Mouse (Mus musculus): ENCODE results near the gene Rnh1. TPM values are rescaled to one million over a fixed set of nuclear protein-coding genes. Genes with fewer than 3 reads are reported as not detected.

Rnh1 gene
- total and polyA plus RNA-seq, 2 experiments from 2014 or later = 44.2 to 47.1 TPM

DNA sequence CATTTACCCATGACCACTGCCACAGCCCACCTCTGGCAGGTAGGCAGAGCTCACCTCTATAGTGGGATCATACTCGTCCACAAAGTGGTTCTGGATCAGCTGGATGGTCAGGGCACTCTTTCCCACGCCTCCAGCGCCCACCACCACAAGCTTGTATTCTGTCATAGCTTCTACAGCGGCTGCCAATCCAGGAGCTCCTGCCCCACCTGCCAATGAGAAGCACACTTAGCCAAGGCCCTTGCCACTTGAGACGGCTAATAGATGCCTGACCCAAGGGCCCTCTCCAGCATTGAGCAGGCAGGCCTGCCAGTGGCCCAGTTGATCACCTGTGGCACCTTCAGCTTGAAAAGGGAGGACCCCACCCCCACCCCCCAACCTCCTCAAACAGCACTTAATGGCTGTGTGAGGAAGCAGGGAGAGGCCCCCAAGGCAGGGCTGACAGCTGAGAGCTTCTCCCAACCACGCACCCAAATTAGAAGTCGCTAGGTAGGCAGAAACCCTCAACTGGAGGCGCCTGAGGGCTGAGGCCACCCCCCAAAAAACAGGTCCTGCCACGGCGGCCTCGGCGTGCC, 20.2 kb upstream of the Rnh1 start:
- H3K9ac ChIP-seq (replicated peaks; ENCODE audit: low read length, poor library complexity, severe bottlenecking) = peak overlapping the region; percentile 94
- ATAC-seq (ENCODE audit: low FRiP score) = no peak
- H3K27ac ChIP-seq (ENCODE audit: low read depth, low read length) = peak overlapping the region; percentile 85
- H3K4me3 ChIP-seq (ENCODE audit: low read depth, low read length) = peak overlapping the region; percentile 96
- WGBS = 26% methylated on average over 12 of the region's 12 CpGs
- H3K4me1 ChIP-seq (ENCODE audit: insufficient read depth, low read length) = peaks cover 8% of the 10 kb centered on the region; the same call in 1 of the 2 replicates
- H3K9me3 ChIP-seq (ENCODE audit: low read length) = no peaks in the 10 kb centered on the region
- peaks cover 33% of the 10 kb centered on the region for H3K36me3 ChIP-seq (ENCODE audit: insufficient read depth, low read length)
- no peak for DNase-seq (ENCODE audit: low spot score)
- no peak for TF ChIP-seq CTCF (IDR thresholded peaks at IDR 0.05)
- H3K4me2 ChIP-seq (ENCODE audit: low read depth, low read length, poor library complexity, severe bottlenecking) = peak overlapping the region; percentile 65
- H3K27me3 ChIP-seq (ENCODE audit: insufficient read depth, low read length) = no peaks in the 10 kb centered on the region

DNA sequence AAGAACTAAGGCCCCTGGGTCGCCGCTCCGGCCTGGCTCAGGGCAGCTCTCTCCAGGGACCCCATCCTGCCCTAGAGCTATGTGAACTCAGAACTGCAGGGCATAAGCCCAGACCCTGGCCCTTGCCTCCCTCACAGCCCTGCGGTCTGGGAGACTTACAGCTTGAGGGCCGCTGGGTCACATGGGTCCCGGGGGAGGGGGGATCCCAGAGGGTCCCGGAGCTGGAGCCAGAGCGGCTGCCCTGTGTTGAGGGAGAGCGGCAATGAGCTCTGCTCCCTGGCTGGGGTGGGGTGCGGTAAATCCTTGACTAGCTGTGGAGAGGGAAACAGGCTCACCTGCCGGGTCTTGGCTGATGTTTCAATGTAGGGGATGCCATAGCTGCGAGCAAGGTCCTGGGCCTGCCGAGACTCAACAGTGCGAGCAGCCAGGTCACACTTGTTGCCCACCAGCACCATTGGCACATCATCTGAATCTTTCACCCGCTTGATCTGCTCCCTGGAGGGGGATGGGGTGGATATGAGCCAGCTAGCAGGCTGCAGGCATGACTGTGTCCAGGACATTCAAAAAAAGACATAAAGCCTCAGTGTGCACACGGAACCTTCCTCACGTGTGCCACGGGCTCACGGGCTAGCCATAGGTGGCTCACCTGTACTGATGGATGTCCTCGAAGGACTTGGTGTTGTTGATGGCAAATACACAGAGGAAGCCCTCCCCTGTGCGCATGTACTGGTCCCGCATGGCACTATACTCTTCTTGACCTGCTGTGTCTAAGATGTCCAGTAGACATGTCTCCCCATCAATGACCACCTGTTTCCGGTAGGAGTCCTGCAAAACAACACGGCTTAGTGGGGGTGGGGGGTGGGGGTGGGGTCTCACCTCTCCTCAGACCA, 19.4 kb upstream of the Rnh1 start:
- Histone ChIP-seq H3K27me3 (ENCODE audit: insufficient read depth, low read length) (no peaks in the 10 kb centered on the region), H3K9me3 (ENCODE audit: low read length) (no peaks in the 10 kb centered on the region), H3K27ac (ENCODE audit: low read depth, low read length) (no peak overlapping the region), H3K4me3 (ENCODE audit: low read depth, low read length) (no peak overlapping the region; the same call in 1 of the 2 replicates), H3K4me1 (ENCODE audit: insufficient read depth, low read length) (peaks cover 8% of the 10 kb centered on the region; the same call in 1 of the 2 replicates), H3K9ac (replicated peaks; ENCODE audit: low read length, poor library complexity, severe bottlenecking) (peak overlapping the region; percentile 94; the same call in 1 of the 2 replicates), H3K36me3 (ENCODE audit: insufficient read depth, low read length) (peaks cover 33% of the 10 kb centered on the region), H3K4me2 (ENCODE audit: low read depth, low read length, poor library complexity, severe bottlenecking) (peak overlapping the region; percentile 65)
- no peak for TF ChIP-seq CTCF (IDR thresholded peaks at IDR 0.05)
- DNase-seq (ENCODE audit: low spot score) = no peak
- no peak for ATAC-seq (ENCODE audit: low FRiP score)
- WGBS = 88% methylated on average over 24 of the region's 24 CpGs

DNA sequence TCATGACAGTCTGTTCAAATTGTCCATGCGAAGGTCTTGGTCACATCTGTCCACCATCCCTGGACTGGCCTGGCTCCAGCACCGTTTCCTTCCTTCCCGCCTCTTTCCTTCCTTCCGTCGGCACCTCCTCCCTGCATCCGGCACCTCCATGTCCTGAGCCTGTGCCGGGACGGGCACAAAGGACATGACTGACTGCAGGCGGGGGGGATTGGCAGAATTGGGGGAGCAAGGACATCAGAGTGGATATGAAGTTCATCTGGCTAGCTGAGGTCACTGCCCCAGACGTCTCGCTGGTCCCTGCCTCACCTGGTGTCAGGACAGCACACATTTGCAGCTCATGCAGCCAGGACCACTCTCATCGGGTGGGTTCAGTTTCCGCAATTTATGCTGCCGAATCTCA, 18.4 kb upstream of the Rnh1 start:
- H3K36me3 ChIP-seq (ENCODE audit: insufficient read depth, low read length) = peaks cover 33% of the 10 kb centered on the region
- H3K4me3 ChIP-seq (ENCODE audit: low read depth, low read length) = no peak overlapping the region
- no peak for ATAC-seq (ENCODE audit: low FRiP score)
- H3K9me3 ChIP-seq (ENCODE audit: low read length) = no peaks in the 10 kb centered on the region
- no peak for TF ChIP-seq CTCF (IDR thresholded peaks at IDR 0.05)
- H3K27ac ChIP-seq (ENCODE audit: low read depth, low read length) = no peak overlapping the region
- no peak for DNase-seq (ENCODE audit: low spot score)
- H3K4me2 ChIP-seq (ENCODE audit: low read depth, low read length, poor library complexity, severe bottlenecking) = no peak overlapping the region
- peaks cover 8% of the 10 kb centered on the region; the same call in 1 of the 2 replicates for H3K4me1 ChIP-seq (ENCODE audit: insufficient read depth, low read length)
- WGBS = 91% methylated on average over 12 of the region's 14 CpGs
- H3K9ac ChIP-seq (replicated peaks; ENCODE audit: low read length, poor library complexity, severe bottlenecking) = no peak overlapping the region
- no peaks in the 10 kb centered on the region for H3K27me3 ChIP-seq (ENCODE audit: insufficient read depth, low read length)

DNA sequence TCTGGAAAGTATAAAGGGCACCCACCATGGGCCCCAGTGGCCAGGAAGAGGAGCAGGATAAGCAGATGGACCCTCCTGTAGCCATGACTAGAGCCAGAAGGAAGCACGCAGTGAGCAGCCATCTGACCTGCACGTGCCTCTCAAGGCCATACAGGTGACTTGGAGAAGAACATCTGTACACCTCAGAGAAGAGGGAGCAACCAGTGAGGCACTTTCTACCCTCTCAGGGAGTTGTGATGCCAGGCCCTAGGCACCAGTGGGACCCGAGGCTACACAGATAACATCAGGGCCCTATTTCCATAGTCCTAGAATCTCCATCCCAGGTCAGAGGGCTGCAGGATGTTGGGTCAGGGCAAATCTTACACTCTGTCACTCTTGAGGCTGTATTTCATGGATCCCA, 17.6 kb upstream of the Rnh1 start:
- Histone ChIP-seq H3K4me2 (ENCODE audit: low read depth, low read length, poor library complexity, severe bottlenecking) (no peak overlapping the region), H3K4me3 (ENCODE audit: low read depth, low read length) (no peak overlapping the region), H3K4me1 (ENCODE audit: insufficient read depth, low read length) (peaks cover 8% of the 10 kb centered on the region; the same call in 1 of the 2 replicates), H3K27me3 (ENCODE audit: insufficient read depth, low read length) (no peaks in the 10 kb centered on the region), H3K36me3 (ENCODE audit: insufficient read depth, low read length) (peaks cover 33% of the 10 kb centered on the region), H3K27ac (ENCODE audit: low read depth, low read length) (no peak overlapping the region), H3K9ac (replicated peaks; ENCODE audit: low read length, poor library complexity, severe bottlenecking) (no peak overlapping the region), H3K9me3 (ENCODE audit: low read length) (no peaks in the 10 kb centered on the region)
- ATAC-seq (ENCODE audit: low FRiP score) (no peak), DNase-seq (ENCODE audit: low spot score) (no peak)
- WGBS = 89% methylated on average over 3 of the region's 3 CpGs
- no peak for TF ChIP-seq CTCF (IDR thresholded peaks at IDR 0.05)

DNA sequence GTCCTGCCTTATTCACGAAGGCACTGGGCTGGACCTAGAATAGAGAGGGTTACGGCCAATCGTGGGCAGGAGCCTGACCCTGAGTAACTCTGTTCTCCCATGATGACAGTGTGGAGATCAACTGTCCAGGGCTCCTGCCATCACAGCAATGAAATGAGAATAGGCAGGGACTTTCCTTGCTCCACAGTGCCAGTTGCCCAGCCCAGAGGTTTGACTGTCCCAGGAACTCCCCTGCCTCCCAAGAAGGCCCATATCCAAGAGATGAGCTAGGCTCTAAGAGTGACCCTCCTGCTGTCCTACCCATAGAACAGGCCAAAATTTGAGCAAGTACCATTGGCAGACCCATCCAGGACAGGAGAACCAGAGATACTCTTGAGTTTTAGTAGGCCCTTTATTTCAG, 16.1 kb upstream of the Rnh1 start:
- Histone ChIP-seq H3K9me3 (ENCODE audit: low read length) (no peaks in the 10 kb centered on the region), H3K4me1 (ENCODE audit: insufficient read depth, low read length) (peaks cover 8% of the 10 kb centered on the region; the same call in 1 of the 2 replicates), H3K4me2 (ENCODE audit: low read depth, low read length, poor library complexity, severe bottlenecking) (no peak overlapping the region), H3K9ac (replicated peaks; ENCODE audit: low read length, poor library complexity, severe bottlenecking) (no peak overlapping the region), H3K36me3 (ENCODE audit: insufficient read depth, low read length) (peaks cover 33% of the 10 kb centered on the region), H3K27ac (ENCODE audit: low read depth, low read length) (no peak overlapping the region), H3K27me3 (ENCODE audit: insufficient read depth, low read length) (no peaks in the 10 kb centered on the region), H3K4me3 (ENCODE audit: low read depth, low read length) (no peak overlapping the region)
- DNase-seq (ENCODE audit: low spot score) (no peak), ATAC-seq (ENCODE audit: low FRiP score) (no peak)
- TF ChIP-seq CTCF (IDR thresholded peaks at IDR 0.05) = no peak
- WGBS = 96% methylated on average over 3 of the region's 3 CpGs

DNA sequence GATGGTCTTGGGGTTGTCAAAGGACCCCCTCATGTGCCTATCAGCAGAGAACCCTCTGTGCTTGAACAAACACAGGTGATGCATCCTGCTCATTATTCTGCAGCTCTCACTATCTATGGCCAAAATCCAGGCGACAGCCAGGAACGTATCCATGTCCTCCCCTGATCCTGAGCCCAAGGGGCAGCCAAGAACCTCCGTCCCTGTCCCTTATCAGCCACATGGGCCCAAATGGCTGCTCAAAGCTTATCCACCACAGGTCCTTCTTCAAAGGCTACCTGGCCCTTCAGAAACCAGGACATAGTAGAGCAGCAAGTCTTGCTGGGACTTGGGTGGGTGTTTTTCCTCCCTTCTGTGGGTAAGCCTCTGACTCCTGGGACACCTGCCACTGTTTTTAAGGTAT, 15.5 kb upstream of the Rnh1 start:
- Histone ChIP-seq H3K4me3 (ENCODE audit: low read depth, low read length) (no peak overlapping the region), H3K9me3 (ENCODE audit: low read length) (no peaks in the 10 kb centered on the region), H3K9ac (replicated peaks; ENCODE audit: low read length, poor library complexity, severe bottlenecking) (no peak overlapping the region), H3K27ac (ENCODE audit: low read depth, low read length) (no peak overlapping the region), H3K4me2 (ENCODE audit: low read depth, low read length, poor library complexity, severe bottlenecking) (no peak overlapping the region), H3K36me3 (ENCODE audit: insufficient read depth, low read length) (peaks cover 33% of the 10 kb centered on the region), H3K4me1 (ENCODE audit: insufficient read depth, low read length) (peaks cover 8% of the 10 kb centered on the region; the same call in 1 of the 2 replicates), H3K27me3 (ENCODE audit: insufficient read depth, low read length) (no peaks in the 10 kb centered on the region)
- 83% methylated on average over 3 of the region's 3 CpGs for WGBS
- no peak for TF ChIP-seq CTCF (IDR thresholded peaks at IDR 0.05)
- ATAC-seq (ENCODE audit: low FRiP score) (no peak), DNase-seq (ENCODE audit: low spot score) (no peak)
